Mouse (Mus musculus) forebrain, embryonic 16.5 days (tissue): ENCODE results near the gene Ostm1. TPM values are rescaled to one million over a fixed set of nuclear protein-coding genes. Genes with fewer than 3 reads are reported as not detected.

ENCODE experiments used
- ATAC-seq: fragments of 200-750 bp; cut with Nextera tagmentation; 2 replicates; pipeline ENCODE4 v1.8.0; 2017; ENCODE audit warnings: mild to moderate bottlenecking, moderate library complexity
- H3K27ac ChIP-seq: fragments of 300-500 bp; sonication (generic); 2 replicates; pipeline ENCODE4 v1.5.1; 2014; ENCODE audit warnings: low read length, control low read depth
- H3K27me3 ChIP-seq: fragments of 300-500 bp; sonication (generic); replicated peaks from 2 replicates; pipeline ENCODE4 v1.6.1; 2014; ENCODE audit warnings: low read length; ENCODE audit not compliant: control insufficient read depth, insufficient read depth
- H3K36me3 ChIP-seq: fragments of 300-500 bp; sonication (generic); 2 replicates; pipeline ENCODE4 v1.6.1; 2014; ENCODE audit not compliant: control insufficient read depth, insufficient read depth
- H3K4me1 ChIP-seq: fragments of 300-500 bp; sonication (generic); replicated peaks from 2 replicates; pipeline ENCODE4 v1.6.1; 2014; ENCODE audit warnings: low read length; ENCODE audit not compliant: control insufficient read depth, insufficient read depth
- H3K4me2 ChIP-seq: fragments of 300-500 bp; sonication (generic); 2 replicates; pipeline ENCODE4 v1.6.1; 2014; ENCODE audit warnings: mild to moderate bottlenecking, low read length, control low read depth
- H3K4me3 ChIP-seq: fragments of 300-500 bp; sonication (generic); replicated peaks from 2 replicates; pipeline ENCODE4 v1.5.1; 2014; ENCODE audit warnings: mild to moderate bottlenecking, low read length, control low read depth
- H3K9ac ChIP-seq: fragments of 300-500 bp; sonication (generic); replicated peaks from 2 replicates; pipeline ENCODE4 v1.6.1; 2014; ENCODE audit warnings: low read depth, low read length, control low read depth
- H3K9me3 ChIP-seq: fragments of 300-500 bp; sonication (generic); 2 replicates; pipeline ENCODE4 v1.6.1; 2016; ENCODE audit warnings: low read length; ENCODE audit not compliant: control insufficient read depth
- WGBS: fragments of 180-500 bp; shearing (Covaris S2); extraction: QIAGEN DNeasy Blood & Tissue Kit; methylation state at CpG from one replicate; pipeline ENCODE4 v1.1.7; 2014; 5-methylcytosine and 5-hydroxymethylcytosine counted together
- polyA plus RNA-seq: library from polyadenylated mRNA; unstranded; fragments of >200 nt; fragmentation: Nextera tagmentation; extraction: Ambion mirVana; gene quantifications from 2 replicates; pipeline ENCODE4 v1.2.1, GENCODE M21; 2015

Gene Ostm1
- polyA plus RNA-seq, 1 experiment from 2014 or later, result 49.3 TPM

- 92% methylated on average over 8 of the region's 8 CpGs for WGBS
- H3K4me1 ChIP-seq, result peaks cover 17% of the 10 kb centered on the region
- H3K4me3 ChIP-seq, result no peak overlapping the region
- no peak overlapping the region for H3K9ac ChIP-seq
- no peaks in the 10 kb centered on the region for H3K27me3 ChIP-seq
- peaks cover 2% of the 10 kb centered on the region; the same call in 1 of the 2 replicates for H3K9me3 ChIP-seq
- no peak overlapping the region for H3K27ac ChIP-seq
- H3K4me2 ChIP-seq, result no peak overlapping the region
- no peak for ATAC-seq
- peaks cover 8% of the 10 kb centered on the region for H3K36me3 ChIP-seq
Measured at GRCm38 (mm10) chr10:42682421-42682820, 98.8 kb downstream of the Ostm1 start.

- H3K4me3 ChIP-seq, result no peak overlapping the region
- peaks cover 10% of the 10 kb centered on the region for H3K4me1 ChIP-seq
- peaks cover 8% of the 10 kb centered on the region for H3K36me3 ChIP-seq
- no peak overlapping the region for H3K9ac ChIP-seq
- no peak for ATAC-seq
- H3K27me3 ChIP-seq, result no peaks in the 10 kb centered on the region
- 84% methylated on average over 5 of the region's 5 CpGs for WGBS
- no peak overlapping the region for H3K4me2 ChIP-seq
- no peak overlapping the region for H3K27ac ChIP-seq
- peaks cover 2% of the 10 kb centered on the region; the same call in 1 of the 2 replicates for H3K9me3 ChIP-seq
Measured at GRCm38 (mm10) chr10:42687873-42688272, 104.3 kb downstream of the Ostm1 start.

GRCm38 (mm10) chr10:42689694-42690093 is 106.1 kb downstream of the Ostm1 start:
- Histone ChIP-seq H3K36me3 (peaks cover 3% of the 10 kb centered on the region; the same call in 1 of the 2 replicates), H3K27me3 (no peaks in the 10 kb centered on the region), H3K4me1 (peaks cover 10% of the 10 kb centered on the region), H3K9ac (no peak overlapping the region), H3K4me2 (no peak overlapping the region), H3K9me3 (no peaks in the 10 kb centered on the region), H3K4me3 (no peak overlapping the region), H3K27ac (no peak overlapping the region)
- WGBS, result 64% methylated on average over 1 of the region's 1 CpGs
- ATAC-seq, result no peak

GRCm38 (mm10) chr10:42690233-42691028 is 106.8 kb downstream of the Ostm1 start:
- ATAC-seq, result peak; percentile 66
- H3K4me1 ChIP-seq, result peaks cover 10% of the 10 kb centered on the region
- H3K36me3 ChIP-seq, result no peaks in the 10 kb centered on the region
- peak overlapping the region; percentile 46 for H3K4me2 ChIP-seq
- no peak overlapping the region for H3K27ac ChIP-seq
- H3K4me3 ChIP-seq, result peak overlapping the region; percentile 17
- no peaks in the 10 kb centered on the region for H3K27me3 ChIP-seq
- no peaks in the 10 kb centered on the region for H3K9me3 ChIP-seq
- H3K9ac ChIP-seq, result peak overlapping the region; percentile 46
- WGBS, result 9% methylated on average over 17 of the region's 17 CpGs

GRCm38 (mm10) chr10:42691051-42691450 is 107.4 kb downstream of the Ostm1 start:
- 50% methylated on average over 2 of the region's 2 CpGs for WGBS
- peak; percentile 60; the same call in 1 of the 2 replicates for ATAC-seq
- H3K4me3 ChIP-seq, result peak overlapping the region; percentile 17; the same call in 1 of the 2 replicates
- H3K27me3 ChIP-seq, result no peaks in the 10 kb centered on the region
- H3K9me3 ChIP-seq, result no peaks in the 10 kb centered on the region
- no peaks in the 10 kb centered on the region for H3K36me3 ChIP-seq
- no peak overlapping the region for H3K27ac ChIP-seq
- H3K9ac ChIP-seq, result peak overlapping the region; percentile 46
- peak overlapping the region; percentile 46 for H3K4me2 ChIP-seq
- H3K4me1 ChIP-seq, result peaks cover 10% of the 10 kb centered on the region

DNA sequence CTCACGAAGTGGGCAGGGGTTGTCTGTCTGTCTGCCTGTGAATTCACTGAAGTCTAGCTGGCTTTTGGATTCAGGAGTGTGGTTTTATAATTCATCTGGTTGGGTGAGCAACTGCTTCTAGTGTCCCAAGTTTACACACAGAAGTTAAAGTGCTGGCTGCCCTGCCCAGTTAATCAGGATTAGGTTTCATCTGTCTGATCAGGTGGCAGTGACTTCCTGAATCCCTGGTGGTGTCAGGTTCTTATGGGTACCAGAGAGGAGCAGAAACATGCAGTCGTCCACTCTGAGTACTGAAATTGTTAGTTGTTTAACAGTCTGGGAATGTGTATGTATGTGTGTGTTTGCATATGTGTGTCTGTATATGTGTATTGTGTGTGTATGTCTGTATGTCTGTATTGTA is 108.5 kb downstream of the Ostm1 start:
- Histone ChIP-seq H3K4me1 (peaks cover 10% of the 10 kb centered on the region), H3K9me3 (no peaks in the 10 kb centered on the region), H3K9ac (no peak overlapping the region), H3K4me3 (no peak overlapping the region), H3K27me3 (no peaks in the 10 kb centered on the region), H3K4me2 (no peak overlapping the region), H3K27ac (no peak overlapping the region), H3K36me3 (no peaks in the 10 kb centered on the region)
- WGBS, result 87% methylated on average over 2 of the region's 2 CpGs
- ATAC-seq, result no peak

- Histone ChIP-seq H3K4me3 (no peak overlapping the region), H3K27ac (no peak overlapping the region), H3K9ac (no peak overlapping the region), H3K4me2 (no peak overlapping the region), H3K9me3 (no peaks in the 10 kb centered on the region), H3K27me3 (no peaks in the 10 kb centered on the region), H3K36me3 (no peaks in the 10 kb centered on the region), H3K4me1 (peaks cover 10% of the 10 kb centered on the region)
- no peak for ATAC-seq
Measured at GRCm38 (mm10) chr10:42692794-42693193, 109.2 kb downstream of the Ostm1 start.

GRCm38 (mm10) chr10:42693482-42693881 is 109.9 kb downstream of the Ostm1 start:
- no peaks in the 10 kb centered on the region for H3K36me3 ChIP-seq
- H3K9ac ChIP-seq, result no peak overlapping the region
- peaks cover 10% of the 10 kb centered on the region for H3K4me1 ChIP-seq
- no peak overlapping the region for H3K27ac ChIP-seq
- WGBS, result 79% methylated on average over 2 of the region's 2 CpGs
- H3K9me3 ChIP-seq, result no peaks in the 10 kb centered on the region
- no peaks in the 10 kb centered on the region for H3K27me3 ChIP-seq
- no peak for ATAC-seq
- no peak overlapping the region for H3K4me3 ChIP-seq
- no peak overlapping the region for H3K4me2 ChIP-seq

DNA sequence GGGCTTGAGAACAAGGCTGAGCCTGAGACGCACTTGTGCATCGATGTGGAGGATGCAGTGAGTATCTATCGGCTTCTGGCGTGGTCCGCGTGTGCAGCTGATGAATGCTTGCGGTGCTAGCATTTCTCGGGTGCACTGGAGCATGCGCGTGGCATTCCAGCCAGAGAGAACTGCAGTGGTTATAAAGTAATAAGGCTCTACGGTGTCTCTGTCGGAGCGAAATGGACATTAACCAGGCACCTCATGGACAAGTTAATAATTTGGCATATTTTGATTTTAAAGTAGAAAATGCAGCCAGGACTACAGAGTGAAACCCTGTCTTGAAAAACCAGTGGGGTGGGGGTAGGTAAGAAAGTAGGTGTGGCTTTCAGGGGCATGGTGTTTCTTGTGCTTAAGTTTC is 112.7 kb downstream of the Ostm1 start:
- Histone ChIP-seq H3K27me3 (no peaks in the 10 kb centered on the region), H3K27ac (no peak overlapping the region), H3K4me1 (no peaks in the 10 kb centered on the region), H3K4me3 (no peak overlapping the region), H3K9ac (no peak overlapping the region), H3K36me3 (no peaks in the 10 kb centered on the region), H3K9me3 (no peaks in the 10 kb centered on the region), H3K4me2 (no peak overlapping the region)
- WGBS, result 77% methylated on average over 13 of the region's 13 CpGs
- no peak for ATAC-seq
